Mouse (Mus musculus): ENCODE data around the gene E130114P18Rik.

Gene E130114P18Rik

DNA sequence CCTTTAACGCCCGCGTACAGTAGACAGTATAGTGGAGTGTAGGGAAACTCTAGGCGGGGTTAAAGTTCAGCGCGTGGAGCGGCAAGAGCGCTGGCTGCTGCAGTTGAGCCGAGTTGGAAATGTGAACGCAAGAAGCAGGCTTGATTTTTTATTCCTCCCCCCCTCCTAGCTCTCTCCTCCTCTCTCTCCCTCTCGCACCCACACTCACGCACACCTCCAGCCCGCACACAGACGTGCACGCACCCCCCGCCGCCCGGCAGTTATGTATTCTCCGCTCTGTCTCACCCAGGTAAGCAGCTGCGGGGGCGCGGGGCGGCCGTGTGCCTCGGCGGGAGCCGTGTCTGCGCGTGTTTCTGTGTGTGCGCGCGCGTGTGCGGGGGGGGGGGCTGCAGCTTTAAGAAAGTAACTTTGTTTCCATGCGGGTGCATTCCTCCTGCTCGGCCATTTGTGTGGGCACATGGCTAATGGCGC is at the start of gene E130114P18Rik:
TSS of gene E130114P18Rik (minus strand) at position 373 of the 471 bp plus-strand sequence.
- DNase-seq = peak; percentile 75

DNA sequence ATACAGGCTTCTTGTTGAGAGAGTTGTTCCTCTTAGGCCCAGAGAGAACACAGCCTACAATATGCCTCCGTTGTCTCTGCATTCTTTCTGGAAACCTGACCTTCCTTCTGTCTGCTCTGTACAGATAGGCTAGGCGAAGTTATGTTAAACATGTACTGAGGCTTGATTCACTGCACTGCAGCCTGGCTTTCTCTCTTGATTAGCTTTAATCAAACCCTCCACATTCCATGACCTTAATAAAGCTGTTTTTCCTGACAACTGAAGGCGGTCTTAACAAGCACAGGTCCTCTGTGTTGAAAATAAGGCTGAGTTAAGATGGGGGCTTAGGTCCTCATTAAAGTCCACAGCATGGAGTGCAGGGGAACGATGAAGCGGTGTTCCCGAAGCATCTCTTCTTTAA is 49.2 kb upstream of the E130114P18Rik start:
- DNase-seq = no peak

DNA sequence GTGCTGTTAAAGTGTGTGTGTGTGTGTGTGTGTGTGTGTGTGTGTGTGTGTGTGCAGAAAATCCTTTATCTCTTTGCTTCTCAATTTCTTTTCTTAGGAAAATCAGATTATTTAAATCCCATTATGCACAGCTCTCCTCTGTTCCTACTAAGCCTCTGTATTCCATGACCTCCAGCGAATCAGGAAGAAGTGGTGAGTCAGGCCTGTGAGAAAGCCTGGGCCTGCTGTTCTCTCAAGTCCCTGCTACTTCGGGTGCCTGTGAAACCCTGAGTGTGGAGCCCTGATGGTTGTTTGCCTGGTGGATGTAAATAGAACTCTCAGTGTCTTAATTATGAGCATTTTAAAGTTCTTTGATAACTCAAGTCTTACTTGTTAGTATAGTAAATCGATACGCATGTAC is 48.0 kb upstream of the E130114P18Rik start:
- no peak for DNase-seq

DNA sequence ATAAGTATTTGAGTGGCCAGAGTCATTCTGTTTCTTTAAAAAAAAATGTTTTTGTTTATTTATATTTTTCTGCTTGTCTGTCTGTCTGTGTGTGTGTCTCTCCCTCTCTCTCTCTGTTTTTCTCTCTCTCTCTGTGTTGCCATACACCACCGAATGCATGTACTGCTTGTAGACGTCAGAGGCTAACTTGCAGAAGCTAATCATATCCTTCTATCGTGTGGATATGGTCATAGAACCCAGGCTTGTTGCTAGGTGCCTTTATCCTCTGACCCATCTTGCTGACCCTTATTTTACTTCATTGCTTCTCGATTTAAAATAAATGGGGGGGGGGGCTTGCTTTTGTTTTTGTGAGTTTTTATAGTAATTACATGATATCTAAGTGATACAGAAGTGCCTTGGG is 47.6 kb upstream of the E130114P18Rik start:
- no peak for DNase-seq

DNA sequence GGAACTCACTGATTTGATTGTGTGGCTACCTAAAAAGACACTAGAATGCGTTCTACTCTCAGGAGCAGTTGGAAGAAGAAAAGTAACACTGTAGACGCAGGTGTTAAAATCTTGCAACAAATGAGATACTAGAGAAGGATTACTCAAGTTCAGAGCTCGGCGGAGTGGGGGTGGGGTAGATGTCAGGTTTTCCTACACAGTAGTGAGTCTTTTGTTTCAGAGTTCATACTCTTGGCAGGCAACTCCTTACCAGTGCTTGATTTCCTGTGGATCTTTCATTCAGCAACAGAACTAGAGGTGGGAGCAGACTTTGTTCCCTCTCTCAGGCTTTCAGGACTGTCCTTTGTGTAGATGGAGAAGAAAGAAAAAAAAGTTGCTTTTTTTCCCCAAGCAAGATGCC is 46.6 kb upstream of the E130114P18Rik start:
- no peak for DNase-seq

DNA sequence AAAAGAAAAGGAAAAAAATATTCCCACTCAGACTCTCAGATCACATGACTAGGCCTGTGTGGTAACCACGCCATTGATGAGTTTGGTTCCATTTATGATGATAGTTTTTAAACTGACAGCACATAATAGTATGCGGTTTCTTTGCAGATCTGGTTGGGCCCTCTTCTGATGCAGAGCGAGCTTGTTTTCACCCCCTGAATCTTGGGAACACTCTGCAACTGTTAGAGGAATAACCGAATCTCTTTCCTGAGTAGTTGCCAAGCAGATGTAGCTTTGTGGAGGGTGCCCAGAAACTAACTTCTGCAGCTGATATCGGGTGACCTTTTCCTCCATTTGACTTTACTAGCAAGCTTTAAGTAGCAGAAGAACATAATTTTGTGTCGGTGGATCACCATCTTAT is 45.6 kb upstream of the E130114P18Rik start:
- DNase-seq = no peak

DNA sequence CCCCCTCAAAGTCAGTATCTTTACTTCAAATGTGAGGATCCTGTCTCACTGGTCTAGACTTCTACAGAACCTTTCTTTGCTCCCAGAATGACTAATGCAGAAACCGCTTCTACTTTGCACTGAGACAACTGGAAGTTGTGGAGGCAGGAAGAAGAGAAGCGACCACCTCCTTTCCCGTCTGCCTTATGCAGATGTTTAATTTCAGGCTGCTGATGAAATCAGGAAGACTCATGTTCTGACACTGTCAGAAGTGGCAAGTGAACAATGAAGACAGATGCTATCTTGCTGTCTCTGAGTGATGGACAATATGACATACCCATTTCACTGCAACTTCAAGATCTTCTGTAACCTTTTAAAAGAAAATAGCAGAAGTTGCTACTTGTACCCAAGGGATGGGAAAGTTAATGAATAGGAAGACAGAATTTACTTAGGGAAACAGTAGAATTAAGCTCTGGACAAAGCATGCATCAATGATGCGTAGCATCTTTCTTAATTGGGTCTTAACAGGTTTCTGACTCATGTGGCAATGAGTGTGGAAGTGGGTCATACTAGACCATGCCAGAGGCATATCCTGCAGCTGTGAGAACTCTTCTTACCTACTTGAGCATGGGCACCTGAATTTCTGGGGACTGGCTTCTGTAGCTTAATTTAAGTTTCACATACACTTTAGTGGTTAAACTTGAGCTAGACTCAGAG is 43.8 kb upstream of the E130114P18Rik start:
- DNase-seq = no peak

DNA sequence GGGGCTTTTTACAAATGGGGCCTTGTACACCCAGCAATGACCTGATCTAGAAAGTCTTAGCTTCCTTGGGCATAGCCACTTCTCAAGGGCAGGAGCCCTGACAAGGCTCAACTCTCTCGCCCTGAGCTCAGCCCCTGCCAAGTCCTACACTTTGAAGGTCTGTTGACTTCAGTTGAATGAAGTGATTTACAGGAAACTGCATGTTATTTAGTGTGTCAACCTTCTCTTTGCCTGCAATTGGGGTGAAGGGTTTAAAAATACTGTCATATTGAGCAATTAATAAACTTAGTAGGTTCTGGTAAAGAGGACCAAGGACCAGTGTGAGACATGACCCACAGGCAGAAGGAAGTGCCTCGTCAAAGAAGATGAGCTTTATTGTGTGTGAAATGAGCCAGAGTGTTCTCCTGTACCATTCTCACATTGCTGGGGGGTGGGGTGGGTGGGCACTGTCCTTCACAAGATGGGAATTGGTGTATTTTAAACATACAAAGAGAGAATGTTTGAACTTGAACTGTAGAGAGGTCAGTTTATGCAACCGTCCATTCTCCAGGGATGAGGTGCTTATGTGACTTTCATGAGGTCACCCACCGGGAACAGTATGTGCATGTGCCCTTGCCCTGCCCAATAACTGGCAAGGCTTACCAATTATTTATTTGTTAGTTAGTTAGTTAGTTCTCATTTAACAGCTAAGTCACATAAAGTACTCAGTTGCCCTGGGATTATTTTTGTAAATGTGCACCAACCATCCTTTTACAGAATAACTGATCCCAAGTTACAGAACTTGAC is 42.8 kb upstream of the E130114P18Rik start:
- no peak for DNase-seq

DNA sequence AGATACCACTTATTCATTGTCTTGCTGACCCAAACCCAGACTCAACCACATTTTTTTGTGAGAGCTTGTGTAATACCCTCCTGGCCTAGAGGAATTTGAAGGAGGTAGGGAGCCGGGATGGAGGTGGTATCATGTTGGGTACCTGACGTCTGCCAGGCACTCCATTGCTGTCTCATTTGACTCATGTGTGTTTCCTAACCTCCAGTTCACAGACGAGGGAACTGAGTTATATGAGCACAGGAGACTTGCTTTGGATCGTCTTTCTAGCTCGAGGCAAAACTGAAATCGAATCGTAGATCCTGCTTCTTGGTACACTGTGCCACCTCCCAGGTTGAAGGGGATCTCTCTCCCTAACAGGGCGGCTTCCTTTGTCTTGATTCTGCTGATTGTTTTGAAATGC is 41.2 kb upstream of the E130114P18Rik start:
- DNase-seq = no peak

DNA sequence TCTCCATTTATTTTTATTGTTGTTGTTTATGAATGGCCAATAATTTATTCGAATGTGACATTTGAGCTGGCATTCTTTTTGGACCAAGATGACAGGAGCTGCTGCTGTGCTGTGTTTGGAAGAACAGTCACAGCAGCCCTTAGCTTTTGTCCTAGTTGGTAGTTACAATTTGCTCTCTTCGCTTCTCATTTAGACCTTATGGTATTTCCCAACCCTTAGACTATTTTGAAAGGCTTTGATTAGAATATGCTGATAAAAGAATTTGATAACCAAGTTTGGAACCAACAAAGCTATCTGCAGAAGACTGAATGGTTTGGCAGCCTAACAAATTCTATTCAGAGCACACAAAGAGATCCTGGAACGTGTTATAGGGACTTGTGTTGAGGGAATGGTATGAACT is 40.6 kb upstream of the E130114P18Rik start:
- DNase-seq = no peak

DNA sequence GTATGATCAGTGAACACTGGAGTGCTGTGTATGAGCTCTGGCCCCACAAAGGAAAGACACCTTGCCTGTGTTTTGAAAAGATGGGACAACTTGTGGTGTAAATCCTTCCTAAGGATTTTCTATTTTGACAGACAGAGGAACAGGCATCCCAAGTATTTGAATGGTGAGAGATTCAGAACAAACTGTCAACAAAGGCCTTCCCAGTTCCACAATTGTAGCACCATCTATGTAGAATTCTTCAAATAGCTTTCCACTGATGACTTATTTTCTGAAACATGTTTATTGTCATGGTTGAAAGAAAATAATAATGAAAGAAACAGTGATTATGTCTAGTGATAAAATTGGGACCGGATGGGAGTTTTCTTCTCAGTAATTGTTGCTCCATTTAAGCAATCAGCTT is 39.9 kb upstream of the E130114P18Rik start:
- no peak for DNase-seq

DNA sequence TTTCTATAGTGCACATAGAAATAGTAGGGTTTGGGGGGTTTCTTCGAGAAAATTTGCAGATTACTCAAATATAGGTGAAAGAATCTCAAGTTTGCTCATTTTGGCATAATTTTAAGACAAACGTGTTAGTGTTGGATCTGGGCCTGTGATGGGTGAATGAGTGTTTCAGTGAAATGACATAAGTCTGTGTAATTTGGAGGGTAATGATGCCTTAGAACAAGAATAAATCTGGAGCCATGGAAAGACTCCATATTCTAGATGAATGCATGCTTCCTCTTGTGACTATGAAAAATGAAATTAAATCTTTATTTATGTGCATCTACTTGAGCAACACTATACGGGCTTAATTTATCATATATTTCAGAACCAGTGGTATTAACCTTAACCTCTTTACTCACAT is 38.9 kb upstream of the E130114P18Rik start:
- DNase-seq = no peak

DNA sequence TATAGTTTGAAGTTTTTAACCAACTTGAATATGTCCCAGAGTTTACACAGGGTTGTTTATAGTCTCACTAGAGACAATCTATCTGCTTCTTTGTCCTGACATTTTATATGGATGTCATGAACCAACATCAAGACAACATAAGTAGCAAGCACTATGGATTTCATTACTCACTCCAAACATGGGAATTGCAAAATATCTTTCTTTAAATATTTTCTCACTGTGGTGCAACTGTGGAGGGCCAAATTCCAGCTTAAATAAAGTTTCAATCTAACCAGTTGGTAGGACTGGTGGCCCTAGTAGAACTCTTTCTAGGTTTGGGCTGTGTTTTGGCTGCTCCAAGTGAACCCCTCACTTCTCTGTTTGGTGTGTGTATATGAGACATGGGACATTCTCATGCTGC is 38.1 kb upstream of the E130114P18Rik start:
- DNase-seq = no peak

DNA sequence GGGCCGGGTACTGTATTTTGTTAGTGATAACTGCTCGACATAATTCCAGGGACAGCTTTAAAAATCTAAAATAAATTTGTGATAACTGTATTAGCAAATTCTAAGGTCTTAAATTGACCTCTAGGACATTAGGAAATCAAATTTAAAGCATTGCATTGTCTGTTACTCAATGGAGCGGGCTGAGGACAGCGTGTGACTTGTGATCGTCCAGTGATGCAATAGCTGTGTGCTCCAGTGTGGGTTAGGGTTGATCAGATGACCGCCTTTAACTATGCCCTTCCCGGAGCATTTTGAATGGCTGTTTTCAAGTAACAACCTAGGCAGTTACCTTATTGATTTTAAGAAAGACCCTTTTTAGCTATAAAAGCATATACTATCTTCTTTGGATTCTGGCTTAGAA is 36.6 kb upstream of the E130114P18Rik start:
- DNase-seq = no peak

DNA sequence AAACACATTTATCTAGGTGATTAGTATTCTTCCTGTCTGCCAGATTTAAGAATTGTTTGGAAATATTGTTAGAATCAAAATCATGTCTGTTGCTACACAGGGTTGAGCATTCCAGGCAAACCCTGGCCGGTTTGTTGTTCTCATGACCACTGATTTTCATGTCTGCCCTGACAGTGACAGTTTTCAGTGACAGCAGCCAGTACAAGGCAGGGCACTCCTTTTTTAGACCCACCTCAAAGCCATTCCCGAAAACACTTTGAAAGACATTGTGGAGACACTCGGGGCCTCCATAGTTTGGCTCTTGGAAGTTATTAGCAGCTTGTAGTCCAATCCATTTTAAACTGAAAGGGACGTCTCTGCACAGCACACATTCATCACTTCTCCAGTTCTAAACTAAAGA is 36.1 kb upstream of the E130114P18Rik start:
- no peak for DNase-seq

DNA sequence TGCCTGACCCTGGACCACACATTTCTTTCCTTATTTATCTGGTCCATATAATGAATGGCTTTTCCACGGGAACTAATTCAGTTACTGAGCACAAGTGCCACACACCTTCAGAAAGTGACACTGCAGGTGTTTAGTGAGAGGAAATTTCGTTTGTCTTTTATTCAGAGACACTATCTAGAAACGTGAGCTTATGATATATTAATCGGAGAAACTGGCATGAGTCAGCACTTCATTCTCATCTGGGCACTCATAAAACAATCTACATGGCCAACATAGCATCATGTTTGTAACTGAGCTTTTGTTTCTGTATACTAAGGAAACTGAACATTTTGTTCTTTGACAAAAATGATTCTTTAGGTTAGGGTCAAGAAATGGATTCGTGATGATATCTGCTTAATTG is 35.2 kb upstream of the E130114P18Rik start:
- DNase-seq = no peak

DNA sequence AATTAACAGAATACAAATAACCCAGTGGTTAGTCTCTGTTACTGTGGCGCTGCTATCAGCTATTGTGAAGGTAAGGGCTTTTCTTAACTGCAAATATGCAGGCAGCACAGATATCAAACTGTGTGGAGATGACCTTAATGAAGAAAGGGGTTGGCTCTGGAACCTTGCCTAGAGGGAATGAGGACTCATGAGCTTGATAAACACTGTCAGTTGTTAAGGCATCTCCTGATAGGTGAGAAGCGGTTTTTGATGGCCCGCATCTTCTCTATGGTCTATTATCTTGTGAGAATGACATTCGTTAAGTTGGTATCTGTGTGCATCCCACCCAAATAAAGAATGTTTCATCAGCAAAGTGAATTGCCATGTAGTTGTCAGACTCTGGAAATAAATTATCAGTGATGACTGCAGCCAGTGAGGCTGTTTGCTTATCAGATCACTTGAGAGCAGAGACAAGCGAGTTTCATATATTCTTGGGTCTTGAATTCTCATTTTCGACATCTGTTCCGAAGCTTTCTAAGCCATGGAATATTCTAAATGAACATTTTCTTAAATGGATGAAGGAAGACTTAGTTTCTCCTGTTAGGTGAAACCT is 32.6 kb upstream of the E130114P18Rik start:
- no peak for DNase-seq

DNA sequence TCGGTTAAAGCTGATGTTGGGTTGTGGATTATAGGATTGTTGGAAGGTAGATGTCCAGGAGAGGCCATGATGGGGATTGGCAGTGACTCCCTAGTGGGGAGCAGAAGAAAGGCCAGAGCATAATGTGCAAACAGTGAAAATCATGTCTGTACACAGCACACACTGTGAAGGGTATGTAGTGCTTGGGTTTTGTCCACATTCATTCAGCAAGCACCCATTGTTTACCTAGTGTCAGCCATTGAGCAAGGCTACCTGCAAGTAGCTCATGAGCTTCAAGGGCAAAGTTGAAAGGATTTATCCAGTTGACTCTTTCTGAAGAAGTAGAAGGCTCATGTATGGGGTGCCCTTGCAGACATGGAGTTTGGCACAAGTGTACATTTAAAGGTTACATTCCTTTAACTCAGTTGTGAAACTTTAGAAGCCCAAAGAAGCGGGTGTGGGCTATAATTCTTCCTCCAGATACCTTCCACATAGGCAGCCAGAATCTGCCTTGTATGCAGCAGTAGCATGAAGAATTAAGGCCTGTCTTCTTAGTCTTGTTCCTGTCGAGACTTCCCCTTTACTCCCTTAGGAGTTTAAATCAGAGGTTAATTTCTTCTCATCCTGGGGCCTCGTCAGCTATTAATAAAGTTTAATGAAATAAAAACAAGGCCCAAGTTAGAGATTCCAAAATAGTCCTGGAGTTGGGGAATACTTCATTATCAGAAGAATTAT is 31.9 kb upstream of the E130114P18Rik start:
- no peak for DNase-seq

DNA sequence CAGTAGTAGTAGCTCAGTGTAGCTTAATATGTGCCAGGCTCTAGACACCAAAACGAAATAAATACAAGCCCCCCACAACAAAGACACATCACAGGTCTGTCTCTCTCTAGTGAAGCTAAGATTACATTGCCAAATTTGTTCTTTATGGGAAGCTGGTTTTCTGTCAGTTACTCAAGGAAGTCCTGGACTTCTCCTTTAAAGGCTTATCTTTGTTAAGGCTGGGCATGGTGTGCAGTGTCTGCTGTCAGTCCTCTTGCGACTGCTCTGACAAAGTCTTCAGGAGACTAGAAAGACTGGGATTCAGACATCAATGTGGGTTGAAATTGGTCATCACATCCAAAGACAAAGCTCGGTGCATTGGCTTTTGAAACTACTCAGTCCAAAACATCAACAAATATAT is 31.0 kb upstream of the E130114P18Rik start:
- DNase-seq = no peak

DNA sequence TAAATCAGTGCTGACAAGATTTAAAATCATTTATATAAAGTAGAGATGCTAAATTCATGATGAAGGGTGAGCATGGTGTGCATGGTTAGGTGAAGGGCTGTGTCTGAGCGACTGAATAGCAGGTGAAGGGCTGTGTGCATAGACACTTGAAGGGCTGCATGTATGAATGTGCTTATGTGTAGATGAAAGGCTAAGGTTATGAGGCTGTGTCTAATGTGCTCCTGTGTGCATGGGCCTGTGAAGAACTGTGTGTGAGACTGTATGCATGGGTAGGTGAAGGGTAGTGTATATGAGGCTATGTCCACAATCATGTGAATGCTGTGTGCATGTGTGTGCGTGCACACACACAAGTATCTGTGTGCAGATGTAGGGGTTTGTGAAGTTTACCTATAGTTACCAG is 29.0 kb upstream of the E130114P18Rik start:
- DNase-seq = no peak

DNA sequence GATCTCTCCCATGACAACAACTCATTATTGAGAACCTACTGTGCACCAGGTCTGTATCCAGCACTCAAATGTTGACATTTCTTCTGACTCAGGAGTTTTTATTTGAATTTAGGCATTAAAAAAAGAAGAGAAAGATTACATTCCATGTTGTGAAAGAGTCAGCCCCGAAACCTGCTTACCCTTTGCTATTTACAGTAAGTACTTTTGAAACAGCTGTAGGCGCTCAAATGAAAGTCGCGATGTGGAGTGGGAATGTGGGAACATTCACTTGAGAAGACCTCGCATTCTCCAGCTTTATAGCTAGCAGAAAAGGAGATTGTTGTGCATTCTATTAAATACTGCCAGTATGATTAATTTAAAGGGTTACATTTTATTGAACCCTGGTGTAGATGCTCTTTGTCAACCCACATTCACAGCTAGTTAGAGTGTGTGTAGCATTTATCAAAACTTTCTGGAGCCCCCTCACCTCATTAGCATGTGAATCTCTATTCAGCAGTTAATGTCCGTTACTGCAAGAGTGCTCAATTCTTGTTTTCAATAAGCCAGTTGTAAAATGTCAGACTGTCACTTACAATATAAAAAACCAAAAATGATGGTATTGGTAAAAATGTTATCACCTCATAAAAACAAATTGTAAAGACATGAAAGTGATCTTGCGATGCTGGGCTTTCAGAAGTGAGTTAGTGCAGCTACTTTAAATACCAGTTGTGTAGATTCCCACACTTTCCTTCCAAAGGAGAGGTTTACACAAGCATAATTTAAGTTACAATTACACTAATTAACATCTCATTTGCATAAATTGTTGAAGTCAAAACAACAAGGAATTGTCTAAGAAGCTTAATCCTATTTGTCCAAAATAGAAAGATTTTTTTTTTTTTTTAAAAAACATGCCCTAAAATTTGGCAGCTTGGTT is 28.3 kb upstream of the E130114P18Rik start:
- DNase-seq = no peak

DNA sequence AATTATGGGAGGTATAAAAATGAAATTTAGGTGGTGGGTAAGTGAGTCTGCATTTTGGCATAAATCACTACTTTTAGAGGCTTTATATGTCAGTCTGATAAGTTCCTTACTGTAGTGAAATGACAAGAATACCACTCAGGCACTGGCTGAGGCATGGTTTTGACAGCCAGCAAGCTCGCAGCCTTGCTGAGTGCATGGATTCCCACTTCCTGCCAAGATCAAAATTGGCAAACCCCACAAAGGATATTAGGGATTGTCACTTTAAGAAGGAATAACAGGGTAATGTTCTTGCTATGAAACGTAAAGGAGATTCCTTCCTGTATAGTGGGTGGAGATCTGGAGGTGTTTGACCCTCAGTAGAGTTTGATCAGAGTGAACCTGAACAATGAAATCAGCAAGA is 27.4 kb upstream of the E130114P18Rik start:
- DNase-seq = no peak

All from cerebellum, adult 11-12 months (tissue).